In genomic region chr14:97165793-97166192, GRCm38 (mm10) we compare ENCODE assay signal across 19 mouse cellular contexts.
"Had no signal": no experiment of that assay in that cellular context is flagged by ENCODE, and none has a peak within 500 bp of the region (broad histone marks: within the 10 kb centered on the region; RNA-seq: fewer than 3 reads in every experiment).

No protein-coding gene starts in this region.

- H3K4me3 ChIP-seq: layer of hippocampus, adult 2 months; midbrain, embryonic 12.5 days; midbrain, embryonic 15.5 days; neural tube, embryonic 12.5 days; neural tube, embryonic 15.5 days; stomach, embryonic 15.5 days had no signal

- ATAC-seq: liver, postnatal 0 days; lung, postnatal 0 days; midbrain, embryonic 15.5 days had no signal

- H3K9me3 ChIP-seq: midbrain, embryonic 12.5 days; midbrain, embryonic 15.5 days; neural tube, embryonic 12.5 days; neural tube, embryonic 15.5 days; stomach, embryonic 15.5 days had no signal

- H3K36me3 ChIP-seq: midbrain, embryonic 12.5 days; midbrain, embryonic 15.5 days; neural tube, embryonic 12.5 days; neural tube, embryonic 15.5 days; stomach, embryonic 15.5 days had no signal

- H3K4me1 ChIP-seq: midbrain, embryonic 12.5 days; midbrain, embryonic 15.5 days; neural tube, embryonic 12.5 days; neural tube, embryonic 15.5 days; stomach, embryonic 15.5 days had no signal

- H3K27me3 ChIP-seq: midbrain, embryonic 12.5 days; midbrain, embryonic 15.5 days; neural tube, embryonic 12.5 days; neural tube, embryonic 15.5 days; stomach, embryonic 15.5 days had no signal

- H3K4me2 ChIP-seq: liver, embryonic 11.5 days; lung, embryonic 14.5 days; midbrain, embryonic 12.5 days; midbrain, embryonic 15.5 days; neural tube, embryonic 12.5 days; neural tube, embryonic 15.5 days; stomach, embryonic 15.5 days had no signal

- H3K9ac ChIP-seq: liver, embryonic 14.5 days; liver, postnatal 0 days; lung, embryonic 14.5 days; midbrain, embryonic 12.5 days; midbrain, embryonic 15.5 days; neural tube, embryonic 12.5 days; neural tube, embryonic 15.5 days; stomach, embryonic 15.5 days had no signal

- DNase-seq: kidney, adult 18-20 months; kidney, adult 9 months; kidney, postnatal 14 days; kidney, postnatal 4 days; layer of hippocampus, adult 9-11 months; liver, postnatal 0 days; lung, embryonic 14.5 days; thymus, adult 18-20 months; thymus, postnatal 36 days had no signal

- H3K27ac ChIP-seq: layer of hippocampus, adult 2 months; liver, embryonic 14.5 days; macrophage; midbrain, embryonic 12.5 days; midbrain, embryonic 15.5 days; neural tube, embryonic 12.5 days; neural tube, embryonic 15.5 days; stomach, embryonic 15.5 days had no signal
